Mouse (Mus musculus) forebrain, embryonic 15.5 days (tissue): ENCODE results near the gene Cd3g. TPM values are rescaled to one million over a fixed set of nuclear protein-coding genes. Genes with fewer than 3 reads are reported as not detected.
A peak's percentile ranks its signal among the peaks of the same experiment; 100 is the strongest.
"Not testable (repeated sequence)": the region's sequence is repeated elsewhere in the genome, so short reads cannot be mapped to it uniquely, and the experiment has no call there.

ENCODE experiments used
- ATAC-seq: fragments of 200-750 bp; cut with Nextera tagmentation; replicated peaks from 2 replicates; pipeline ENCODE4 v1.8.0; 2017; ENCODE audit warnings: mild to moderate bottlenecking, moderate TSS enrichment, moderate library complexity
- H3K27ac ChIP-seq: fragments of 300-500 bp; sonication (generic); replicated peaks from 2 replicates; pipeline ENCODE4 v1.5.1; 2015; ENCODE audit warnings: mild to moderate bottlenecking, inconsistent platforms
- H3K27me3 ChIP-seq: fragments of 300-500 bp; sonication (generic); 2 replicates; pipeline ENCODE4 v1.6.1; 2015; ENCODE audit warnings: inconsistent platforms
- H3K36me3 ChIP-seq: fragments of 300-500 bp; sonication (generic); 2 replicates; pipeline ENCODE4 v1.6.1; 2015; ENCODE audit warnings: mild to moderate bottlenecking, inconsistent platforms
- H3K4me1 ChIP-seq: fragments of 300-500 bp; sonication (generic); 2 replicates; pipeline ENCODE4 v1.6.1; 2015; ENCODE audit warnings: inconsistent platforms
- H3K4me2 ChIP-seq: fragments of 300-500 bp; sonication (generic); replicated peaks from 2 replicates; pipeline ENCODE4 v1.6.1; 2015; ENCODE audit warnings: mild to moderate bottlenecking, inconsistent platforms
- H3K4me3 ChIP-seq: fragments of 300-500 bp; sonication (generic); 2 replicates; pipeline ENCODE4 v1.5.1; 2015; ENCODE audit warnings: mild to moderate bottlenecking, inconsistent platforms
- H3K9ac ChIP-seq: fragments of 300-500 bp; sonication (generic); replicated peaks from 2 replicates; pipeline ENCODE4 v1.6.1; 2015; ENCODE audit warnings: mild to moderate bottlenecking, inconsistent platforms
- H3K9me3 ChIP-seq: fragments of 300-500 bp; sonication (generic); 2 replicates; pipeline ENCODE4 v1.6.1; 2016; ENCODE audit warnings: inconsistent platforms
- WGBS: fragments of 180-500 bp; shearing (Covaris S2); methylation state at CpG from one replicate; pipeline ENCODE4 v1.1.7; 2015; ENCODE audit warnings: mixed read lengths; 5-methylcytosine and 5-hydroxymethylcytosine counted together
- polyA plus RNA-seq: library from polyadenylated mRNA; unstranded; fragments of >200 nt; fragmentation: Nextera tagmentation; extraction: Ambion mirVana; gene quantifications from 2 replicates; pipeline ENCODE4 v1.2.1, GENCODE M21; 2015

Cd3g gene
- polyA plus RNA-seq, 1 experiment from 2014 or later = not detected

DNA sequence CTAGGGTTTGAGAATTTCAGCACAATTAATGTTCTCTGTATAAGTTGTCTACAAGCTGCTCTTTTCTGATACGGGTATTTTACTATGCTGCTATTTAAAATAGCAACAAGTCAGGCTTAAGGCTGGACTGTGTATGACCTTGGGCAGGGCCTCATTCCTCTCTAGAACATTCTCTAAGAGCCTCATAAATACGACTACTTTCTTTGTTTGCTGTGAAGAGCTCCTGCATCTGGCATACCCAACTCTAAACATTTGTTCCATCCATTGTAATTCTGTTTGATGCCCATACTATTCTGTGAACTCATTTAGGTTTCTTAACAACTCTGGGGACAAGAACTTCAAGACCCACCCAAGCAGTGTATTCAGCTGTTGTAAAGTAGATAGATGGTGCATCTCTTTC is 2.8 kb upstream of the Cd3g start:
- 78% methylated on average over 2 of the region's 2 CpGs for WGBS
- H3K4me3 ChIP-seq = no peak overlapping the region
- no peaks in the 10 kb centered on the region for H3K4me1 ChIP-seq
- 0 out of 2 replicates have a peak, but pooled peaks cover 4% of the 10 kb centered on the region for H3K27me3 ChIP-seq
- no peaks in the 10 kb centered on the region for H3K9me3 ChIP-seq
- no peak overlapping the region for H3K4me2 ChIP-seq
- ATAC-seq = no peak
- no peaks in the 10 kb centered on the region for H3K36me3 ChIP-seq
- H3K9ac ChIP-seq = no peak overlapping the region
- H3K27ac ChIP-seq = no peak overlapping the region

DNA sequence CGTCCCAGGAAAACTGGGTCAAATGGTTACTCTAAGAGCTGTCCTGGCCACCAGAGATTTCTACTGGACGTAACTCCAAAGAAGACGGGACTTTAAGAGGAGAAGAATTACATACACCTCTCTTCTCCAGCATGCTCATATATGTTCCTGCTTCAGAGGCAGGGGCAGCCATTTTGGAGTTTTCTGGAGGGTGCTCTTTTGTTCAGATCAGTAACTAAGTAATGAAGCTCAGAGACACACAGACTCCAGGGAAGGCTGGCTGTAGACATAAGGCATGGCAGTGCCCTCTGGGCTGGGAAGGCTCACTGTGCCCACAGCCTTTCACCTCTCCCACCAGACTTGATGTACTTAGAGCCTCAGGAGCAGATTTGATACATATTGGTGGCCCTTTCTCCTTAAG is 2.3 kb upstream of the Cd3g start:
- no peak for ATAC-seq
- 88% methylated on average over 3 of the region's 3 CpGs for WGBS

GRCm38 (mm10) chr9:44982081-44982480 is 1.9 kb upstream of the Cd3g start:
- Histone ChIP-seq H3K4me2 (no peak overlapping the region), H3K36me3 (no peaks in the 10 kb centered on the region), H3K9me3 (no peaks in the 10 kb centered on the region), H3K4me3 (no peak overlapping the region), H3K9ac (no peak overlapping the region), H3K27me3 (0 out of 2 replicates have a peak, but pooled peaks cover 4% of the 10 kb centered on the region), H3K4me1 (no peaks in the 10 kb centered on the region), H3K27ac (no peak overlapping the region)
- WGBS = 91% methylated on average over 8 of the region's 8 CpGs
- no peak for ATAC-seq

More for the DNA sequence above, 2.3 kb upstream of the Cd3g start:
- H3K9me3 ChIP-seq = no peaks in the 10 kb centered on the region
- no peak overlapping the region for H3K4me3 ChIP-seq
- H3K27me3 ChIP-seq = 0 out of 2 replicates have a peak, but pooled peaks cover 4% of the 10 kb centered on the region
- no peaks in the 10 kb centered on the region for H3K4me1 ChIP-seq
- H3K4me2 ChIP-seq = no peak overlapping the region
- H3K27ac ChIP-seq = no peak overlapping the region
- H3K36me3 ChIP-seq = no peaks in the 10 kb centered on the region
- H3K9ac ChIP-seq = no peak overlapping the region

- H3K9me3 ChIP-seq = no peaks in the 10 kb centered on the region
- H3K4me3 ChIP-seq = no peak within 1 kb of the TSS
- H3K9ac ChIP-seq = no peak within 1 kb of the TSS
- H3K4me2 ChIP-seq = no peak within 1 kb of the TSS
- H3K27me3 ChIP-seq = 0 out of 2 replicates have a peak, but pooled peaks cover 4% of the 10 kb centered on the region
- 76% methylated on average over 4 of the region's 4 CpGs for WGBS
- no peaks in the 10 kb centered on the region for H3K4me1 ChIP-seq
- no peak within 1 kb of the TSS for H3K27ac ChIP-seq
- no peaks in the 10 kb centered on the region for H3K36me3 ChIP-seq
- ATAC-seq = no peak
Measured at GRCm38 (mm10) chr9:44981676-44982075, 1.4 kb upstream of the Cd3g start, which contains the start of gene Cd3d. Cd3d (plus strand) TSS chr9:44981786.

- Histone ChIP-seq H3K27ac (no peak overlapping the region), H3K27me3 (0 out of 2 replicates have a peak, but pooled peaks cover 4% of the 10 kb centered on the region), H3K4me2 (no peak overlapping the region), H3K36me3 (no peaks in the 10 kb centered on the region), H3K4me3 (no peak overlapping the region), H3K4me1 (no peaks in the 10 kb centered on the region), H3K9ac (no peak overlapping the region), H3K9me3 (no peaks in the 10 kb centered on the region)
- WGBS = 95% methylated on average over 2 of the region's 2 CpGs
- ATAC-seq = no peak
Measured at GRCm38 (mm10) chr9:44981104-44981503, 873 bp upstream of the Cd3g start.

DNA sequence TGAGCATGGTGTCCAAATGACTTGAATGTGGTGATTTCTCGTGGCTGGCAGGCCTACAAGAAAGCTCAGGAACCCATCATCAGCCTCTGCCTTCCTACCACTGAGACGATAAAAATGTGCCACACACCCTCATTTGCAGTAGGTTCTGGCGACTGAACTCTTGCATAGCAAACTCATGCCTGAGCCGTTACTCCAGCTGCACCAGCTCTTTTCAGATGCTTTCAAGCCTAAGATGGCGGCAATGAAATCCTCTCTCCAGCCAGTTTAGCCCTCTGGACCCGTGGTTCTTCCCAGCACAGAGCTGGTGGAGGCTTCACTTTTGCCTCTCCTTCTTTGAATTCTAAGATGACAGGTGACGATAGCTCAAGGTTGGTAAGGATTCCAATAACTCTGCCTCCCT is 425 bp downstream of the Cd3g start:
- 75% methylated on average over 7 of the region's 7 CpGs for WGBS
- Histone ChIP-seq H3K4me1 (no peaks in the 10 kb centered on the region), H3K4me2 (no peak overlapping the region), H3K4me3 (no peak overlapping the region), H3K9me3 (no peaks in the 10 kb centered on the region), H3K27ac (no peak overlapping the region), H3K27me3 (0 out of 2 replicates have a peak, but pooled peaks cover 4% of the 10 kb centered on the region), H3K36me3 (no peaks in the 10 kb centered on the region), H3K9ac (no peak overlapping the region)
- no peak for ATAC-seq

GRCm38 (mm10) chr9:44977813-44978212 is 2.4 kb downstream of the Cd3g start:
- WGBS = 70% methylated on average over 6 of the region's 6 CpGs
- Histone ChIP-seq H3K4me3 (no peak overlapping the region), H3K4me1 (no peaks in the 10 kb centered on the region), H3K9me3 (no peaks in the 10 kb centered on the region), H3K36me3 (no peaks in the 10 kb centered on the region), H3K9ac (no peak overlapping the region), H3K27me3 (peaks cover 6% of the 10 kb centered on the region; the same call in 1 of the 2 replicates), H3K27ac (no peak overlapping the region), H3K4me2 (no peak overlapping the region)
- no peak for ATAC-seq

- H3K9me3 ChIP-seq = no peaks in the 10 kb centered on the region
- peaks cover 13% of the 10 kb centered on the region for H3K4me1 ChIP-seq
- H3K9ac ChIP-seq = no peak overlapping the region
- H3K4me2 ChIP-seq = no peak overlapping the region
- 71% methylated on average over 1 of the region's 1 CpGs for WGBS
- H3K27ac ChIP-seq = no peak overlapping the region
- ATAC-seq = no peak
- H3K4me3 ChIP-seq = no peak overlapping the region
- peaks cover 17% of the 10 kb centered on the region for H3K27me3 ChIP-seq
- no peaks in the 10 kb centered on the region for H3K36me3 ChIP-seq
Measured at GRCm38 (mm10) chr9:44969450-44969849, 10.8 kb downstream of the Cd3g start.

DNA sequence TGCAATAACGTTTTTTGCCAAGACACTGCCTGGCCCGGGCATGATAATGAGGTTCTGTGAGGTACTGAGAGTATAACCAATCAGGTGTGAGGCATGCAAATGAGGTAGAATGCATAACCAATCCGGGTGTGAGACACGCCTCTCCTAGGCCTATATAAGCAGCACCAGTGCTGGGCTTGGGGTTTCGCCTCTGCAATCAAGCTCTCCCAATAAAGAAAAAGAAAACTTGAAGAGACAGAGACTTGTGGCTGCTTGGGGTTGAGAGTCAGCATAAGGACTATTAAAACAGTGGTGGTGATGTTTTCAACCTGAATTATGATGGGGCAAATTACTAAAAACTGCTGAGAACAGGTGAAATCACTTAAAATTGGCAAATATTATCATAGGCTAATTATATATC is 12.5 kb downstream of the Cd3g start:
- not testable (repeated sequence) for H3K4me2 ChIP-seq, H3K9me3 ChIP-seq, H3K4me3 ChIP-seq, ATAC-seq, H3K36me3 ChIP-seq, H3K9ac ChIP-seq, H3K27ac ChIP-seq
- Histone ChIP-seq H3K4me1 (peaks cover 18% of the 10 kb centered on the region), H3K27me3 (peaks cover 10% of the 10 kb centered on the region)
- WGBS = 90% methylated on average over 5 of the region's 5 CpGs

DNA sequence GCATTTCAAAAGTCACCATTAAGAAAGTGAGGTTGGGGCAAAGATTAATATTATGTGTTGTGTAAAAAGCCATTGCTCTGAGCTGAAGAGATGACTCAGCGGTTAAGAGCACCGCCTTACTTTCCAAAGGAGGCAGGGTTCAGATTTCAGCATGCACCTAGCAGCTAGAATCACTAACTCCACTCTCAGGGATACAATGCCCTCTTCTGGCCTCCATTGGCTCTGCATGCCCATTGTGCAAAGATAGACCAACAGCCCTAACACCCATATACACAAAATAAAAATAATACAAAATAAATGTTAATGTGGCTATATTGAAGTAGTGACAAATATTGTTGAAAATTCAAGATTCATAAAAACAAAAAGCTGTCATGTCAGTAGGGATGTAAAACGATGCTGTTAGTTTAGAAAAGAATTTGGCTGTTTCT is 13.4 kb downstream of the Cd3g start:
- ATAC-seq = no peak

DNA sequence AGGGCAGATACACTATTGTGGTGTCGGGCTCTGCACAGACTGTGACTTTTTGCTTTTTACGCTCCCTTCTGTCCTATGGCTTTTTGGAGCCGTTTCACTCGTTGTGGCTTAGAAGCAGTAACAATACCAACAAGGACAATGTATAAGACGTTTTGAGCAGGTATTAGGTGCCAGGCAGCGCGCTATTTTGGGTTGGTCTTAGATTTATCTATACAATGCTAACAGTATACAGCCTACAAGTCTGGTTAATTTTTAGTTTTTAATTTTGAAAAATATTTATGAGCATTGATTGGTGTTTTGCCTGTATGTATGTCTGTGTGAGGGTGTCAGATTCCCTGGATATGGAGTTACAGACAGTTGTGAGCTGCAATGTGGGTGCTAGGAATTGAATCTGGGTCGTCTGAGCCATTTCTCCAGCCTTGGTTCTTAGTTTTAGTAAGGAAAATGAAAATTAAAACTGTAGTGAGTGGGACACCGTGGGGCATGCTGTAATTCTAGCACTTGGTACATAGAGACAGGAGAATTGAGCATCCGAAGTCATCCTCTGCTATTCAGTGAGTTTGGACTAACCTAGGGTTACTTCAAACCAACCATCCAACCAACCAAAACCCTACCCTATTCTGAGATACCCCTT is 14.3 kb downstream of the Cd3g start:
- 11% methylated on average over 10 of the region's 10 CpGs for WGBS
- H3K36me3 ChIP-seq = peaks cover 16% of the 10 kb centered on the region
- peaks cover 8% of the 10 kb centered on the region for H3K27me3 ChIP-seq
- peak overlapping the region; percentile 81 for H3K4me3 ChIP-seq
- no peak; the same call in 1 of the 2 replicates for ATAC-seq
- H3K27ac ChIP-seq = peak overlapping the region; percentile 73
- peak overlapping the region; percentile 43 for H3K9ac ChIP-seq
- peak overlapping the region; percentile 90 for H3K4me2 ChIP-seq
- H3K9me3 ChIP-seq = no peaks in the 10 kb centered on the region
- H3K4me1 ChIP-seq = peaks cover 18% of the 10 kb centered on the region

More for the DNA sequence above, 13.4 kb downstream of the Cd3g start:
- H3K36me3 ChIP-seq = peaks cover 7% of the 10 kb centered on the region; the same call in 1 of the 2 replicates
- H3K27me3 ChIP-seq = peaks cover 8% of the 10 kb centered on the region
- peaks cover 18% of the 10 kb centered on the region for H3K4me1 ChIP-seq
- no peak overlapping the region for H3K27ac ChIP-seq
- 24% methylated on average over 3 of the region's 3 CpGs for WGBS
- no peaks in the 10 kb centered on the region for H3K9me3 ChIP-seq
- no peak overlapping the region for H3K4me3 ChIP-seq
- H3K9ac ChIP-seq = no peak overlapping the region
- H3K4me2 ChIP-seq = no peak overlapping the region

GRCm38 (mm10) chr9:44965126-44965832 is 15.0 kb downstream of the Cd3g start, which contains the start of gene Ube4a:
Ube4a (minus strand) TSS chr9:44965600.
- WGBS = under 1% methylated on average over 39 of the region's 39 CpGs
- peak; percentile 94 for ATAC-seq

More at GRCm38 (mm10) chr9:44965126-44965832, 15.0 kb downstream of the Cd3g start, which contains the start of gene Ube4a:
- peaks cover 5% of the 10 kb centered on the region for H3K27me3 ChIP-seq
- H3K4me3 ChIP-seq = peak within 1 kb of the TSS; percentile 81
- peaks cover 21% of the 10 kb centered on the region for H3K36me3 ChIP-seq
- no peaks in the 10 kb centered on the region for H3K9me3 ChIP-seq
- H3K4me2 ChIP-seq = peak within 1 kb of the TSS; percentile 90
- H3K27ac ChIP-seq = peak within 1 kb of the TSS; percentile 73
- peaks cover 18% of the 10 kb centered on the region for H3K4me1 ChIP-seq
- peak within 1 kb of the TSS; percentile 72 for H3K9ac ChIP-seq
